Mouse (Mus musculus): ENCODE results near the gene Inafm2.
A peak's percentile ranks its signal among the peaks of the same experiment; 100 is the strongest.

Gene Inafm2

DNA sequence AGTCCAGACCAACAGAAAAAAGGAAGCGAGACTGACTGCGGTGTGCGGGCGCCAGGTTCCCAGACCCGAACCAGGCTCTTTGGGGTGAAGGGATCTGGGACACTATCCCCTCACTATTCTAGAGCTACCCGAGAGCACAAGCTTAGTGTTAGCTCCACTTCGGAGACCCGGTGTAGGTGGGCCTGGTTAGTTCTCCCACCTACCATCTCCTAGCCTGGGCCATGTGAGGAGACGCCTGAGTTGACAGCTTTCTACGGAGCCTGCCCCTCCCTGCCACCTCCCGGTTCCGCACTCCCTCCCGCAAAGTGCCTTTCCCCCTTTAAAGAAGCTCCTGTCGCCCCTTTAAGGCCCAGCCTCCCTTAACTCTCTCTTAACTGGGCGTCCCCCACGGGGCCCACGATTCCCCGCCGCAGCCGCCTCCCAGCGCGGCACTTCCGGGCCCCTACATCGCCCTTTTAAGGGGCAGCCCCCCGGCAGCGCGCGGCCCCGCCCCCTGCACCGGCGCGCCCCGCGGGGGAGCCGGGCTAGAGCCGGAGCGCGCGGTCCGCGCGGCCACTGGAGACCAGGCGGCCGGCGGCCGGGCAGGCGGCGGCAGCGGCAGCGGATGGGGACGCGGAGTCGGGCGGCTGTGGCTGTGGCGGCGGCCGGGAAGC lies at the start of gene Inafm2:
TSS of gene Inafm2 (plus strand) at position 527 of the 653 bp plus-strand sequence.
- DNase-seq, result peak; percentile 89 to 91

DNA sequence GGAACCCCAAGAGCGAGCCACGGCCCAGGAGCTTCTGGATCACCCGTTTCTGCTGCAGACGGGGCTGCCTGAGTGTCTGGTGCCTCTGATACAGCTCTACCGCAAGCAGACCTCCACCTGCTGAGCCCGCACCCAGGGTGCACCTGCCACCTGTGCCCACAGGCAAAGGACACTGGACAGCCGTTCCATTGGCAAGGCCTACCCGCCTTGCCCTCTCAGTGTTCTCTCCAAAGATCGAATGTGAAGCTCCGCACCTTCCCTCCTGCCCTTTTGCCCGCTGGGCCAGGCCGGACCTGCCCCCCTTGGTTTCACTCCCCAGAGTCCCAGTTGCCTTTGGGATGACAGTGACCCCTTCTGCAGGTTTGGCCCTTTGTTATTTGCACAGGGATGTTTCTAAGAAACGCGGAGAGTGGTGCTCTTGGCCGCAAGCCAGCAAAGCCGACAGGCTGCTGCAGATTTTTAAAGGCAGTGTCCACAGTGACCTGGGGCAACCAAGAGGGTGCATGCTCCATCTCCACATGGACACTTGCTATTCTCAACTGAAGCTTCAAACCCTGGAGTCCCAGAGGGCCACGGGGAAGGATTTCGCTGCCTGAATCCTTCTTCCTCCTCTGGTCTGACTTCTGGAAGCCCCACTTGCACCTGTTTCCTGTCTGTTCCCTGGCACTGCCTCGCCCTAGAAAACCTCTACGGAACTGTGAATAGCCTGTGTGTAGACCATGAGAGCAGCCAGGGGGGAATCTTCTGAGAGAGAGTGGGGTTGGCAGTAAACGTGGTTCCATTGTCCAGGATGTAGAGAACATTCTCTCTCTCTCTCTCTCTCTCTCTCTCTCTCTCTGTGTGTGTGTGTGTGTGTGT lies 48.9 kb upstream of the Inafm2 start:
- DNase-seq, result peak; percentile 38 to 57

DNA sequence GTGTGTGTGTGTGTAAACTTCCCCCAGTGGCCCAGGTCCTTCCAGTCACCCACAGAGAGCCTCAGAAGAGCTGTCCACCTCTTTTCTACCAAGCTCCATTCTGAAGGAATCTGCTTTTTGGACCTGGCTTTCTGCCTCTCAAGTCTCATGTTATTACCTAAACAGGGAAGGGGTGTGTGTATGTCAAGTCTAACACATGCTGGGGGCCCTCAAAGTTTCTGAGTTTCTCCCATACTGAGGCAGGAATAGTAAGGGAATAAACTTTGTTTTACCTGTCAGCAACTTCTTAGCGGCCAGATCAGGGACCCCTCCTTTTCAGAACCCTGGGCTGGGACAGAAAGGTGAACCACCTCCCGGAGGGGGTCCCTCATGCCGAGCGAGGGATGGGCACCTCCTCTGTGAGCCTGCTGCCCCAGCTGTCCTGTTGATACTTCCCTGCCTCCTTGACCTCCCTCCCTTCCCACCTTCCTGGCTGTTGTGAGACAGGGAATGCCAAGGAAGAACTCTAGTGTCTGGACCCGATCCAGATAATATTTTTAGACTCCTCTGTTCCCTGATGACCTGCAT lies 48.2 kb upstream of the Inafm2 start:
- peak in 1 of 2 experiments; percentile 26 for DNase-seq

DNA sequence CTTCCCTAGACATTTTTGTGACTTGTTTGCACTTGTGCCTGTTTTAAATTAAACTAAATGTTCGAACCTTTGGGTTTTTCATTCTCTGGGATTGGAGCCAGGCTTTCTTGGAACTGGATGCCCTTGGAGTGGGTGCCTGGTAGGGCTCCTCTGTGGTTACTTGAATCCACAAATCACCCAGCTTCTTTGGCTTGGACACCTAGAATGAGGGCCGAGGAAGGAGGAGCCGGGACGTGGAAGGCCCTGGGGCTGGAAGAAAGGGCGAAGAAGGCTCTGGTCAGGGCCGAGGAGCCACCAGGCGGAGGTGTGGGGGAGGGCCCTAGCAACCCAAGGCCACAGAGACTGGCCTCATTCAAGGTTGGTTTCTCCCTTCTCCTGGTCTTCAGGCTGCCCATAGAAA lies 47.6 kb upstream of the Inafm2 start:
- DNase-seq, result peak in 1 of 2 experiments; percentile 35

DNA sequence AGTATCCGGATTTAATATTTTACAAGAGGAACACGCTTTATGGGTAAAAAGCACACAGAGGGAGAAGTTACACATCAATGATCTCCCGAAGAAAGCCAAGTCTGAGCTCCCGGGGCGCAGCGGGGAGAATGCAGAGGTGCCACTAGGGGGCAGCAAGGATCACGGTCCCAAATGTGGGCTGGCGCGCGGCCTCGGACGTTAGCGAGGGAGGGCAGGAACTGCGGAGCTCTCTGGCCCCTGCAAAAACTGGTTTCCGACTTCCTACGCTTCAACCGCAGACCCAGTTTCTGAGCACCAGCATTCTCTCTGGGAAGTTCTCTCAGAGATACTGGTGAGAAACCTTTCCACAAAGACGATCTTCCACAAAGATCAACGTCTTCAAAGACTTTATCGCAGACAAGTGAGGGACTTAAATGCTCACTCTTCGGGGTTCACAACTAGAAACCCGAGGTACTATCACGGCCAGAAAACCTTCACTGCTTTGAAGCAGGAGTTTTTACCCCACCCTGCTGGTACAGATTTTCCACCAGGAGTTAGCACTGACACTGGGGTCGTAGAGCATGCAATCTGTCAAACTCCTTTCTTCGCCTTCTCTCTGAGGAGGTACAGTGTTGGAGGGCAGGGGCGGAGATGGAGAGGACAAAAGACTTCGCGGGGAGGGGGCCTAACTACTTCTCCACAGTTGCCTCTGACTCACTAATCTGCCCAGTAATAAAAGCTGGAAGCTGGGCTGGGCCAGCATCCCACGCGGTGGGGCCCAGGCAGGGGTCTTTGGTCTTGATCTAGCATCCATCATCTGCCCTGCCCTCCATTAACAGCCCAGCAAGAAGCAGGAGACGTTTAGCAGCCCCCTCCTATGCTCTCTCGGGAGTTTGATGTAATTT lies 45.1 kb upstream of the Inafm2 start:
- peak; percentile 84 to 87 for DNase-seq

DNA sequence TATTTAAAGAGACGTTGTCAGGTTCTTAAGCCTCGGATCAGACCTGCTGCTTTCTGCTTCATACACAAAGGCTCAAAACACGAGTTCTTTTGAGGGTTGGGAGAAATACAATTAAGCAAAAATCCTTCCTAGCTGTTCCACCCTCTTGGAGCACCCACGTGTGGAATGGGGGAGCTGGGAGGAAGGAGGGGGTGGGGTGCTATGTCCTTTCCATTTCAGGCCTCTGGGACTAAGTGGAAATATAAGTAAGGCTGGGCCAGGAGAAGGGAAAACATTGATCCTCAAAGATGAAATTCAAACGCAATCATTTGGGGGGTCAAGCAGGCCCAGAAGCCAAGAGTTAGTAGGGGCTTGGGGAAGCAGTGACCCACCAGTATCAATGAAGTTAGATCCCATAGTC lies 44.4 kb upstream of the Inafm2 start:
- DNase-seq, result no peak

DNA sequence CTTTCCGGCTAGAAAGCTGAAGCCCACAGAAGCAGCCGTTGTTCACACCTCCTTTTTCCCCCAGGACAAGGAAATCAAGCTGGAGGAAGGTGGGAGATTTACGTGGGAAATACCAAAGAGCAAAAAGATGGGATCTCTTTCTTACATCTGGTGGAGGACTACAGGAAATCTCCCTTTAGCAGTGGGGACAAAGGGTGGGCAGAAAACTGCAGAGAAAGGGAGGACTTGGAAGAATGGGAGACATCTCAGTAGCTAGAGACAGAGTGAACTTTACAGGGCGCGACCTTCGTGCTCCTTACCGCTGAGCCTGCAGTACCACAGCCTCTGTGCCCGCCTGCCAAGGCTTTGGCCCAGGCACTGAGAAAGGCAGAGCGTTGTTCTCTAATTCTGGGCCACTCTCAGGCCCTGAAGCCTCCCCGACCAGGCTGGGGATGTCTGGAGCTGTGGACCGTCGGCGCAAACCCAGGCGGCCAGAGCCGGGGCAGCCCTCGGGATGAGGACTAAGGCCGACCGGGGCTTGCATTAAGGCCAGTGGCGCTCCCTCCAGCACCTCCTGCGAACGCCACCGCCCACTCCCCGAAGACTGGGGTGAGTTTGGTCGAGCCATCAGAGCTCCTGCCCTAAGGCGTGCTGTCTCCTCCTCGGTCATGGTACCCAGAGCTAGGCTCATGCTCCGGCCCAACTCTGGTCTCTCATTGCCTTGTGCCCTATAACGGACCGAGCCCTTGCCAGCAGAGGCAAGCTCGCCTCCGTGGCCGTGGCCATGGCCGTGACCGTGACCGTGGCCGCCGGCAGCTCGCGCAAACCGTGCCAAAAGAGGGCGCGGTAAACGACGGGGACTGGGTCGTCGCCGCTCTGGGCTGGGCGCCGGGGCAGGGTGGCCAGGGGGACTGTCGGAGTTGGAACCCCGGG lies 43.3 kb upstream of the Inafm2 start:
- DNase-seq, result no peak

DNA sequence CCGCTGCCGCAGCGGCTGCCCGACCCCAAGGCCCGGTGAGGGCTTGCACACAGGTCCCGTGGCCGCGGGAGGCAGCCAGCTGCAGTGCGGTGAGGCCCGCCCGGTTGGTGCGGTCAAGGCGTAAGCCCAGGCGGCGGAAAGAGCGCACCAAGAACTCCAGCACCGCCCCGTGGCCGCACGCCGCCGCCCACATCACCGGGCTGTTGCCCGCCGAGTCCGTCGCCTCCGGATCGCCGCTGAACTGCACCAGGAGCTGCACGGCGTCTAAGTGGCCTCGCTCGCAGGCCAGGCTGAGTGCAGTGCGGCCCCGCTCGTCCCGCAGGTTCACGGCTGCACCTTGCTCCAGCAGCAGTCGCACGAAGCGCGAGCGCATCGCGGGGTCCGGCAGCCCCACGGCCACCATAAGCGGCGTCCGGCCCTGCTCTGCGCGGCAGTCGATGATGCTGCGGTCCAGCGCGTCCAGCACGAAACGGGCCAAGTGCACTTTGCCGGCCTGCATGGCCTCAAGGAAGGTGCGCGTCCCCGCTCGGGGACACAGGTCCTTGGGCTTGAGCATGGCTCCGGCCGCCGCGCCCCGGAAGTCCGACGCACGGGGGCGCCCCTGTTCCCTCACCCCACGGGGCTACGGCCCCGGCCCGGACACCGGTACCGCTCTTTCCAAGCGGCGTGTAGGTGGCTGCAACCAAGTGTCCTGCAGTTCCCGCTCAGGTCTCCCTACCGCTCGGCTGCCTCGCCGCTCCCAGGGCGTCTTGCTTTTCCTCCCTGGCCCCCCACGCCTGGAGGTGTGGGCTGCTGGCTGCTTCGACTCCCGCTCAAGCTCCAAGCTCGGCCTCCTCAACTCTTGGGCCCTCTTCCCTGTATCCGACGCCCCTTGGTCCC lies 42.4 kb upstream of the Inafm2 start:
- DNase-seq, result peak; percentile 46 to 48

DNA sequence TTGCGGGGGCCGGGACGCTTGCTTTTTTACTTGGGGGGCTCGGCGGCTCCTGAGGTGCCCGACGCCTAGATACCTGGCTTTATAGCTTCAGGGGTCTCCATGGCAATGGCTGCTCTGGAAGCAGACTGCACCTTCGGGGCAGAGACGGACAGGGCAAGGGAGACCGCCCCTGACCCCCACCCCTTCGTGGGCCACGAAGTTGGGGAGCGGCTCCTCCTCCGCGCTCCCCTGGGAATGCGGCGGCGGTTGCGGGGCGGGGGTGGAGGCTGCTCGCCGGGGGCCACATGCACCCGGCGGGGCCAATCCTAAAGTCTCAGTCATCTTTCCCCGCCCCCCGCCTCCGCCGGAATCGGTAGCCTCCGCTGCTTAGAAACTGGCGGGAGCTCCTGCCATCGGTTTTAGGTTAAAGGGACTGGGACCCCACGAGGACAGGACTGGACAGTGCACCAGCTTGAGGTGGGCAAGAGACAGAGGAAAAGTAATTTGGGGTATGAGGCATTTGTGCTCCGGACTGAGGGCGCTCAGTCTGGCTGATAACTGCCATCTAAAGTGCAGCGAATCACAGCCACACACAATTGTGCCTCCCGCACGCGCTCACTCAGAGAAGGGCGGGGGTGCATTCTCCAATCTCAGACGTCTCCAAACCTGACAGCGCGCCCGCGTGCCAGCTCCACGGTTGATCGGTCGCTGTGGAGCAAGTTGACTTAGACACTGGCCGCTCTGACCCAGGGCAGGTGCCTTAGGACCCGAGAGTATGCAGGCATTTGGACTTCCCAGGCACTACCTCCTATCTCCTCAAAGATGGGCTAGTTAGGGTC lies 41.4 kb upstream of the Inafm2 start, which contains the start of gene Ankrd63:
TSS of gene Ankrd63 (minus strand) at position 51 of the 818 bp plus-strand sequence.
- no peak for DNase-seq

DNA sequence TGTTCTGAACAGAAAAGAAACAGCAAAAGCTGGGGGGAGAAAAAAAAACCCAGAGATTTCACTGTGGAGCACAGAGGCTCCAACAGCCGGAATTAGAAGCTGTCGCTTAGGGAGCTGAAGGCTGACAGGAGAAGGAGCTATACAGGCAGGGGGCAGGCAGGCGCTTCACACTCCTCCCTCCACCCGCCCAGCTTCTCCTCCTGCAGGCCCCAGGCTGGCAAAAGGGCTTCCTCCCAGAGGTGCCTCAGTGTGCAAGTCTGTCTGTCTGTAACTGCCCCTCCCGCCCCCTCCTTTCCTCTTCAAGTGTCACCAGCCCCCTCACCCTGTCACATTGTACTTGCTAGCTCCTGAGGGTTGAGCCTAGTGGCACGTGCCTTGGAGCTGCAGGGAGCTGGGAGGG lies 39.1 kb upstream of the Inafm2 start:
- no peak for DNase-seq

DNA sequence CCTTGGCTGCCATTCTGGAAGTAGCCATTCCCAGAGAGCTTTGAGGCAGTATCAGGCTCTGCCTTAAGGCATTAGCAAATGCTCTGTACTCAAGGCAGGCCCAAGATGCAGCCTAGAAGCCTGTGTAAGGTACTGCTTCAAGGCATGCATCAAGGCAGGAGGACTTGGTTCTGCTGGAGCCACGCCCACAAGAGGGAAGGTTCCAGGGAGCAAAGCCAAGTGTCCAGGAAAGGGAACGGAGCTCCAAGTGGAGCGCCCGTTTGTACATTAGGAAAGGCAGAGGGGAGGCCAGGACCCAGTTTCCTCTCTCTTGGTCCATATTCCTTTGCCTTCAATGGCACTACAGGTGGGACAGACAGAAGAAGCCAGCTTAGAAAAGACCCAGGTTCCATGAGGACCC lies 37.1 kb upstream of the Inafm2 start:
- DNase-seq, result peak; percentile 36 to 52

DNA sequence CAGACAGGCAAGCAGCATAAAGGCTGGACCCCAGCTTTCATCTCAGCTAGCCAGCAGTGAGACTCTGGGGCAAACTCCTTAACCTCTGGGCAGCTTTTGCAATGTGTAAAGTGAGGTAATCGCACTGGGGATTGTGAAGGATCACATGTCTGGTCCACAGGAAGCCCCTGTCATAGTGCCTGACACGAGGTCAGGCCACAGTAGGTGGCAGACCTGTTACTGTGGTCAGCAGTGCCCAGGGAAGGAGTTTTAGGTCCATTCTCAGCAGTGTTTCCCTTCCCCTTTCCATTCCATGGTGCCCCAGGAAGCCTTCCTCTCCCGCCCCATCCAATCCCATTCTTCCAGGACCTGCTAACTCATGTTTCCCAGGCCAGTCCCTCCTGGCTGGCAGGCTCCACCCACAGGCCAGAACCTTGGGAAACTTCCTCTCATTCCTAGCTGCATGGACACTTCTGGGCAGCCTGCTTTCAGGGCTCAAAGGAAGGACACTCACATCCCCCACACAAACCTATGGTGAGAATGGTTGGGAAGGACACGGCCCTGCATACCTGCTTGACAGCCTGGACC lies 35.8 kb upstream of the Inafm2 start:
- no peak for DNase-seq

DNA sequence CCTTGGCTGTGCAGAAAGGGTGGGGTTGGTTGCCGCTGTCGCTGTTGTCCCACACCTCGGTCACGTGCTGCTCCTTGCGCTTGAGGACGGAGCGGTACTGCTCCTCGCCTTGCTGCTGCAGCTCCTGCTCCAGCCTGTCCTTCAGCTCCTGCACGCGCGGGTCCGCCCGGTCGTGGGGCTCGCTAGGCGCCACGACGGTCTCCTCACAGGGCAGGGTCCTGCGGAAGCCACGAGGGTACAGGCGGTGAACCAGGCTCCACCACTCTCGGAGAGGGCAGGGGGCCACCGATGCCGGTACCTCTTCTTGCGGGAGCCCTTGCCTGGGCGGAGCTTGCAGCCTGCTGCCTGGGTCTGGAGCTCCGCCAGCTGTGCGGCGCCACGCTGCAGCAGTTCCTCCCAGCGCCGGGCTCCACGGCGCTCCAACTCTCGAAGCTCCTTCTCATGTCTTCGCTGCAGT lies 34.5 kb upstream of the Inafm2 start:
- peak; percentile 53 to 62 for DNase-seq

DNA sequence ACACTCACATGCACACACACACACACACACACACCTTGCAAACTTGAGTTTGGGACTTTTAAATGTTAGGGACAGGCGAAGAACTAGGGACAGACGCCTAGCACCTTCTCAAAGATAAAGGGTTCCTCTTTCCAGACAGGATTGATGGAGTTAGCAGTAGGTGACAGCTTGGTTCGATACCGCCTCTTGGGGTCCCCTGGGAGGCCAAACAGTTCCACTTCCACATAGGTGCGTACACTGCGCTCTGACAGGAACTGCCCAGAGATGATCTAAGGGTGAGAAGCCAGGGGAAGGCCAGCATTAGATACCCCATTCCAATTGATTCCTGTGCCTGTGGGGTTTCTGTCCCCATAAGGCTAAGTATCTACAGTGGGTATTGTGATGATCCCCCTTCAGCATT lies 31.9 kb upstream of the Inafm2 start:
- DNase-seq, result no peak

DNA sequence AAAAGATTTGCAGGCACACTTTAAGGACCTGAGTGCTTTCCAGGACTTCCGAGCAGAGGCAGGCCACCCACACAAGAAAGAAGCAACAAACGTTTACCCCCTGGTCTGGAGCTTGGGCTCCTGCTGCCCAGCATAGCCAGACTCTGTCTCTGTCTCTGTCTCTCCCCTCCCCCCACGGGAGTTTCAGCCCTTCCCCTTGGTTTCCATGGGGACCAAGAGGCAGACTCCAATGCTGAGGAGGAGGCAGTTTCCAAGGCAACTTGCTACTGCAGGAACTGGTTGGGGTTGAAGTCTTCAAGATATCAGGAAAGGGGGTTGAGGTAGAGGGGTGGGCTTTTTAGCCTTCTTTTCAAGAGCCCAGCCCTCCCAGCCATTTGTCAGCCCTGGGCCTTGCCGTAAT lies 31.3 kb upstream of the Inafm2 start:
- DNase-seq, result no peak

DNA sequence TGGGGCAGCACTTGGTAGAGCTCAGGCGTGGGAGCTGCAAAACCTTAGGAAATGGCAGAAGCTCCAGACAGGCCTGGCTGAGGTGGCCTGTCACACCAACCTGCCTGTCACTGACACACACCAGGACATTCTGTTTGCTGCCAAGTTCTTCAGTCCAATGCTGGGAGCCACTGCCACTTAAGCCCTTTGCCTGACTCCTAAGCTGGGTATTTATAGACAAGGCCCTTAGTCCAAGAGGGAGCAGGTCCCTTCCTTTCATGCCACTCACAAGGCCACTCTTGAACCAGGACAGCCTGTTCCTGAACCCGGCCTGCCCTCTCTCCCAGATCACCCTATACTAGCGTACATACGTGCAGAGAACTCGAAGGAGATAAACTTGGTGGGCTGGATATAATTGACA lies 28.9 kb upstream of the Inafm2 start:
- DNase-seq, result peak in 1 of 2 experiments; percentile 59

DNA sequence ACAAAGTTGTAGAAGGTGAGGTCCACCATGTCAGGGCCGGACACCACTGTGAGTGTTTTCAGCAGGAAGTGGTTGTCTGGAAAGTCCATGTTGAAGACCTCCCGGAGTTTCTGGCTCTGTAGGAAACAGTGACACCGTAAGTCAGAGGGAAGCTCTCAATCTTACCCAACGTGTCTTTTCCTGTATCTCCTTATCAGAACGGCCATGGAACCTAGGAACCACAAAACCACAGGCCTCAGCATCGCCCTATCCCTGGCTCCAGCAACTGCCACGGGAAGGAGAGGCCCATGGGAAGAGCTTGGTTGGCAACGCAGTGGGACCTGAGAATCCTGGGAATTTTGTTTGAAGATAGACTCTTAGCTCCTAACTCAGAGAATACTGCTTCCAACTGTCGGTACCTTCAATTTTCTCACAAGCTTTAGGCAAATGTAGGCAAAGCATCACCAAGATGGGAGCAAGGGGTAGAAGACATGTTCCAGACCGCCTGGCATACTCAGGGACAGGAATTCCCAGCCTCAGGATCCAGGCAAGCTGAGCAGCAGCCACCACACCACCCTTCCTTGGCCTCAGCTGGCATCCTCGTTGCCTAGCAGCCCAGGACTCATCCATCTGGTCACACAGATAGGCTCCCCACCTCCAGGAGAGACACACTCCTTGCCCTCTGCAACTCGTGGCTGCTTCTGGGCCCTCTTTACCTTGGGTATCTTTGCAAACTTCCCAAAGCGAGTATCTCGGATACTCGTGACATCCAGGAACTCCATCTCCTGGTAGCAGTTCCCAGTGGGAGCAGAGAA lies 21.7 kb upstream of the Inafm2 start:
- DNase-seq, result no peak

DNA sequence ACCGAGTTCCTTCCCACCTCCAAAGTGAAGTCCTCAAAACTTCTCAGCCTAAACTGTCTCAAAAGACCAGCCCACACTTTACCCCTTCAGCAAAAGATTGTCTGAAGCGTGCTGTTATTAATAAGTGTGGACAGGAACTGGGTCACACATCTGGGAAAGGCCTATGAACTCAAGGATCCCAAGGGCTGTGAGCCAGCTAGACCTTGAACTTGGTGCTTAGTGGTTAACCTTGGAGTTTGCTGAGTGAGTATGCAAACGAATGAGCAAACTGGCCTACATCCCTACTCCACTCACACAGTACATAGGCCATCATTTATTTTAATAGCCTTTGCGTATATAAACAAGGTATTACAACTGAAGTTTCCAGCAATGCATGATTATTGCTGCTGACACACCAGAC lies 20.0 kb upstream of the Inafm2 start:
- DNase-seq, result no peak

All from cerebellum, postnatal 14 days (tissue).